Mouse (Mus musculus): ENCODE results near the gene Zfp169. TPM values are rescaled to one million over a fixed set of nuclear protein-coding genes. Genes with fewer than 3 reads are reported as not detected.

The Zfp169 gene
- total and polyA plus RNA-seq, 3 experiments, result 2.9 to 6.6 (median 4.2) TPM

DNA sequence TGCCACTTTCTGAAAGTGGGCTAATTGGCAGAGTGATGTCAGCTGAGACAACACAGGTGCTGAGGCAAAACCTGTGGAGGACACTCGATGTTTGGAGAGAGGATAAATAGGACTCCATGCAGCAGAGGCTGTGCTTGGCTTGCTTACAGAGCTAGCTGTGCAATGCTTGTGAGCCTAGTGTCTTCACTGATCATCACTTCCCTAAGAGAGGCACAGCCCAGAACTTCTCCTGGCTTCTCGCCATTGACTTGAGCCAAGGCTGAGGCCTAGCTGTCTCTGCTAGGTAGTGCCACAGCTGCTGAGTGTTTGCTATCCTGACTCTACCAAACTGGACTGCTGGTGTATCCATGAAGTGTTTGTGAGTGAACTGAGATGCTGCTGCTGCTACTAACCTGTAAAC, 17.4 kb upstream of the Zfp169 start:
- Histone ChIP-seq H3K36me3 (replicated peaks in 1 of 2; ENCODE audit: control insufficient read depth in 1 of 2, insufficient read depth in 1 of 2, low read length in 1 of 2) (peaks cover under 1 to 17% of the 10 kb centered on the region in 2 experiments), H3K4me2 (ENCODE audit: insufficient read depth, low read depth, poor library complexity, severe bottlenecking) (no peak overlapping the region), H3K79me2 (replicated peaks; ENCODE audit: control insufficient read depth, extremely low read depth, insufficient read depth, poor library complexity, severe bottlenecking) (peaks cover under 1% of the 10 kb centered on the region; the same call in 1 of the 2 replicates), H3K9me3 (replicated peaks; ENCODE audit: low read length) (no peaks in the 10 kb centered on the region), H3K9ac (ENCODE audit: insufficient read depth, low read depth) (no peak overlapping the region), H3K27me3 (replicated peaks) (no peaks in the 10 kb centered on the region), H3K27ac (ENCODE audit: insufficient read depth, low read depth) (no peak overlapping the region), H3K4me3 (replicated peaks in 1 of 3; ENCODE audit: low read depth in 2 of 3, low read length in 2 of 3, poor library complexity in 1 of 3) (no peak overlapping the region), H3K4me1 (ENCODE audit: control insufficient read depth in 1 of 2, insufficient read depth in 2 of 2) (peaks cover 0 to 10% of the 10 kb centered on the region in 2 experiments; a peak in 2 of 4 replicates)
- no peak for DNase-seq (ENCODE audit: extremely low read depth)
- in situ Hi-C loops (cut with MboI; ENCODE audit: low pct_ligation_motif_present, low pct_unique_long_range_greater_than_20kb, low sequenced_read_pairs), result loop anchor here (5.0 to 25.0 kb wide), 2 partner anchors 42 to 282 kb away; no protein-coding TSS in a partner anchor
- dilution Hi-C loops (cut with MboI; ENCODE audit: extremely low pct_ligation_motif_present, extremely low pct_unique_long_range_greater_than_20kb, low sequenced_read_pairs), result no loop called here
- TF ChIP-seq NRF1 (IDR thresholded peaks at IDR 0.05; ENCODE audit: low read depth, low read length), result no peak
- TF ChIP-seq EP300 (IDR thresholded peaks at IDR 0.05; ENCODE audit: low read length), result no peak
- TF ChIP-seq TBP (conservative IDR thresholded peaks at IDR 0.05; ENCODE audit: low read depth, low read length), result no peak
- TF ChIP-seq MAFK (IDR thresholded peaks at IDR 0.05; ENCODE audit: insufficient replicate concordance, low read length), result no peak
- TF ChIP-seq ZMIZ1 (IDR thresholded peaks at IDR 0.05; ENCODE audit: low read depth, low read length), result no peak
- no peak for TF ChIP-seq E2F4 (IDR thresholded peaks at IDR 0.05; ENCODE audit: insufficient replicate concordance, low read depth, low read length)
- TF ChIP-seq CTCF (conservative IDR thresholded peaks at IDR 0.05 in 1 of 2, IDR thresholded peaks at IDR 0.05 in 1 of 2; ENCODE audit: low read depth in 2 of 2, low read length in 2 of 2), result no peak
- TF ChIP-seq GABPA (IDR thresholded peaks at IDR 0.05; ENCODE audit: insufficient replicate concordance, low read depth, low read length), result no peak
- TF ChIP-seq MAZ (IDR thresholded peaks at IDR 0.05; ENCODE audit: low read depth, low read length), result no peak
- no peak for TF ChIP-seq POLR2A (IDR thresholded peaks at IDR 0.05; ENCODE audit: low read depth, low read length)
- TF ChIP-seq TCF12 (IDR thresholded peaks at IDR 0.05; ENCODE audit: low read depth, low read length), result no peak

DNA sequence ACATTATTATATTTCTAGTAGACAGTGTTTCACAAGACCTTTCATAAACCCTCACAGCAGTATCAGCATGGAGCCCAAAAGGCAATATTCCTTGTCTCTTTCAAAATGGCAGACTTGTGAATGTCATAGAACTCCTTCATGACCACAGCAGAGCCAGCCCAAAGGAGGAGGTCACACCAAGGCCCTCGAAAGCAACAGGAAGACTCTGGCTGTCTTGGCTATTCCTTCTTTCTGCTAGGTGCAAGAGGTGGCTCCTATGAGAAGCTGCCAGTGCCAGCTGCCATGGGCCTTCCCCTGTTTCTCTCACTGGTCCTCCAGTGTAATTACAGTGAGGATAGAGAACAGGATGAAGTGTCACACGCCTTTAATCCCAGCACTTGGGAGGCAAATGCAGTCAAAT, 15.8 kb upstream of the Zfp169 start:
- Histone ChIP-seq H3K4me3 (replicated peaks in 1 of 3; ENCODE audit: low read depth in 2 of 3, low read length in 2 of 3, poor library complexity in 1 of 3) (no peak overlapping the region), H3K36me3 (replicated peaks in 1 of 2; ENCODE audit: control insufficient read depth in 1 of 2, insufficient read depth in 1 of 2, low read length in 1 of 2) (peaks cover 0 to 4% of the 10 kb centered on the region in 2 experiments), H3K9me3 (replicated peaks; ENCODE audit: low read length) (no peaks in the 10 kb centered on the region), H3K79me2 (replicated peaks; ENCODE audit: control insufficient read depth, extremely low read depth, insufficient read depth, poor library complexity, severe bottlenecking) (no peaks in the 10 kb centered on the region), H3K27me3 (replicated peaks) (no peaks in the 10 kb centered on the region), H3K27ac (ENCODE audit: insufficient read depth, low read depth) (no peak overlapping the region), H3K4me1 (ENCODE audit: control insufficient read depth in 1 of 2, insufficient read depth in 2 of 2) (peaks cover 0 to 4% of the 10 kb centered on the region in 2 experiments; a peak in 2 of 4 replicates), H3K4me2 (ENCODE audit: insufficient read depth, low read depth, poor library complexity, severe bottlenecking) (no peak overlapping the region), H3K9ac (ENCODE audit: insufficient read depth, low read depth) (no peak overlapping the region)
- no peak for DNase-seq (ENCODE audit: extremely low read depth)
- TF ChIP-seq HCFC1 (IDR thresholded peaks at IDR 0.05; ENCODE audit: low read depth, low read length), result no peak
- no peak for TF ChIP-seq TBP (conservative IDR thresholded peaks at IDR 0.05; ENCODE audit: low read depth, low read length)
- TF ChIP-seq JUND (conservative IDR thresholded peaks at IDR 0.05; ENCODE audit: low read depth, low read length), result no peak
- no peak for TF ChIP-seq SMC3 (IDR thresholded peaks at IDR 0.05; ENCODE audit: low read depth, low read length)
- TF ChIP-seq TCF12 (IDR thresholded peaks at IDR 0.05; ENCODE audit: low read depth, low read length), result no peak
- TF ChIP-seq KAT2A (IDR thresholded peaks at IDR 0.05; ENCODE audit: insufficient replicate concordance, low read length), result no peak
- no peak for TF ChIP-seq EP300 (IDR thresholded peaks at IDR 0.05; ENCODE audit: low read length)
- TF ChIP-seq NRF1 (IDR thresholded peaks at IDR 0.05; ENCODE audit: low read depth, low read length), result no peak
- TF ChIP-seq CHD1 (IDR thresholded peaks at IDR 0.05; ENCODE audit: low read depth, low read length), result no peak
- TF ChIP-seq USF2 (conservative IDR thresholded peaks at IDR 0.05; ENCODE audit: low read depth, low read length), result no peak
- in situ Hi-C loops (cut with MboI; ENCODE audit: low pct_ligation_motif_present, low pct_unique_long_range_greater_than_20kb, low sequenced_read_pairs), result loop anchor here (5.0 to 25.0 kb wide), 2 partner anchors 108 to 283 kb away; no protein-coding TSS in a partner anchor
- dilution Hi-C loops (cut with MboI; ENCODE audit: extremely low pct_ligation_motif_present, extremely low pct_unique_long_range_greater_than_20kb, low sequenced_read_pairs), result no loop called here

All from CH12.LX (cell line).